Mouse (Mus musculus) stomach, postnatal 0 days (tissue): ENCODE data around the gene Gorab.

Source experiments
- CTCF ChIP-seq: IDR thresholded peaks from 2 replicates; pipeline ENCODE4 v1.5.1; 2016; ENCODE audit warnings: antibody characterized with exemption, low read depth, mild to moderate bottlenecking, moderate library complexity
- EP300 ChIP-seq: optimal IDR thresholded peaks from 2 replicates; pipeline ENCODE3; 2016; ENCODE audit warnings: antibody characterized with exemption

- no peak for TF ChIP-seq CTCF
- no peak for TF ChIP-seq EP300
Measured at GRCm38 (mm10) chr1:163359521-163359920, 43.9 kb downstream of the Gorab start.
